Mouse (Mus musculus) heart, postnatal 10 days (tissue): ENCODE results near the gene Trmt10c. TPM values are rescaled to one million over a fixed set of nuclear protein-coding genes. Genes with fewer than 3 reads are reported as not detected.
"Not testable (repeated sequence)": the region's sequence is repeated elsewhere in the genome, so short reads cannot be mapped to it uniquely, and the experiment has no call there.

Source experiments
- DNase-seq, 2 experiments: peaks; one replicate each; pipeline ENCODE4 v3.0.0; 2021
- intact Hi-C: fragments of 180-260 bp; cut with DNase I; formaldehyde crosslinking; loops from one replicate; pipeline ENCODE4 v1.15.1; 2025
- total RNA-seq, 2 experiments: library from RNA; stranded (reverse); gene quantifications; 2 replicates each; pipeline ENCODE4 v1.2.3; 2021

Trmt10c gene
- total RNA-seq, 2 experiments from 2014 or later = 11.7 to 12.5 TPM

GRCm38 (mm10) chr16:56056944-56057590 lies 19.4 kb upstream of the Trmt10c start:
- no peak for DNase-seq
- intact Hi-C loops = no loop called here

DNA sequence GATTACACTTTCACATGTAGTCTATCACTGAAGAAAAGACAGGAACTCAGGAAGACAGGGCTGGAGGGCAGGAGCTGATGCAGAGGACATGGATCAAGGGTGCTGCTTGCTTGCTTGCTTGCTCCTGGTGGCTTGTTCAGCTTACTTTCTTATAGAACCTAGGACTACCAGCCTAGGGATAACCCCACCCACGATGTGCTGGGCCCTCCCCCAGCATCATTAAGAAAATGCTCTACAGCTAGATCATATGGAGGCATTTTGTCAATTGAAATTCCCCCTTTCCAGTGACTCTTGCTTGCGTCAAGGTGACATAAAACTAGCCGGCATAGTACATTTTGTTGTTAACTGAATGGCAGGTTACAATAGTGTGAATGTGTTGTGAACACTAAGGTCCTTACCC lies 18.3 kb upstream of the Trmt10c start:
- DNase-seq = no peak
- intact Hi-C loops = no loop called here

DNA sequence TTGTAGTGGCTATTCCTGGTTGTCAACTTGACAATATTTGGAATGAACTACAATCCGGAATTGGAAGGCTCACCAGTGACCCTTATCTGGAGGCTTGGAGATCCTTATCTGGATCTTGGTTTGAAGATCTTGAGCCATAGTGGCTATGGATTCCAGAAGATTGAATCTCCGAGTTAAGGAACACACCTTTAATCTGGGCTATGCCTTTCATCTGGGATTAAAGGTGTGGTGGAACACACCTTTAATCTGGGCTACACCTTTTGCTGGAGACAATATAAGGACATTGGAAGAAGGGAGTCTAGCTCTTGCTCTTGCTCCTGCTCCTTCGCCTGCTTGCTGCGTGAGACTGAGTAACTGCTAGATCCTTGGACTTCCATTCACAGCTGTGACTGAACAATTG lies 10.4 kb upstream of the Trmt10c start, which contains the start of gene Senp7:
Senp7 (plus strand) TSS at position 301 of the 400 bp plus-strand sequence.
- DNase-seq, intact Hi-C loops: not testable (repeated sequence)

GRCm38 (mm10) chr16:56038090-56038489 lies 471 bp upstream of the Trmt10c start:
- DNase-seq = no peak
- intact Hi-C loops = no loop called here

DNA sequence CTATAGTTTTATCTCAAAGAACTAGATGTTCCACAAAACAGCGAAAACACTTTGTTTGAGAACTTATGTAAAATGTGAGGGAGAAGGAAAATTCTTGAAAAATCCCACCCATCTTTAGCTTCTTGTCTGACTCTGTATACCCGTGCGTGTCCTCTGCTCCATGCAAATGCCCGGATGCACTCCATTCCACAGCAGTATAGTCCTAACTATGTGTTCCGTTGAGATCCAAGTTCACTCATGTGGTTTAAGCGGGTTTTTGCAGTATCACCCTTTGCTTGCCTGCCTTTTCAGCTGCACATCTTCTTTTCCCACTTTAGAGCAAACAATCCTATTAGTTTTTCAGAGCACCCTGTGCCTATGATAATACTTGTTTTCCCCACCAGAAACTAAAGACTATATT lies 1.1 kb downstream of the Trmt10c start:
- intact Hi-C loops = no loop called here

DNA sequence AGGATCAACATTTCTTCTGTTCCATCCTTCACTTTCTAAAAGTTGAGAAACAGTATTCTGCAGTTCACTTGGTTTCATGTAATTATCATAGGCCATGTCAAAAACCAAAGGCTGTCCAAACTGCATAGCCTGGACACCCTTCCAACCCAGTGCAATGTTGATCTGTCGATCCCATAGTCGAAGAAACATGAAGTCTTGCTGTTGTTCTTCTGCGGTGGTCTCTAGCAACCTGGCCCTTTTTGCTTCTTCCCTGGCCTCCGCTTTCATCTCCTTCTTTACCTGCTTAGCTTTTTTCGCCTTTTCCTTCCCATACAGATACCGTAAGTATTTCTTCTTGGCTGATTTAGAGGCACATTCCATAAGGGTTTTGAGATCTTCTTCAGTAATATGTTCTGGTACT lies 3.1 kb downstream of the Trmt10c start:
- DNase-seq = no peak
- intact Hi-C loops = no loop called here

More for the DNA sequence above, 1.1 kb downstream of the Trmt10c start:
- no peak for DNase-seq

- peak; percentile 99 for DNase-seq
- intact Hi-C loops = loop anchor here (2.0 kb wide), 1 partner anchor 55 kb away; no protein-coding TSS in a partner anchor
These were observed 7.9 kb downstream of the Trmt10c start, which contains the start of gene Pcnp for GRCm38 (mm10) chr16:56029661-56030082. TSS of gene Pcnp (minus strand) at chr16:56029739.

- intact Hi-C loops = loop anchor here (2.0 kb wide), 1 partner anchor 54 kb away; no protein-coding TSS in a partner anchor
- DNase-seq = no peak
These were observed 8.7 kb downstream of the Trmt10c start for GRCm38 (mm10) chr16:56028722-56029551.

DNA sequence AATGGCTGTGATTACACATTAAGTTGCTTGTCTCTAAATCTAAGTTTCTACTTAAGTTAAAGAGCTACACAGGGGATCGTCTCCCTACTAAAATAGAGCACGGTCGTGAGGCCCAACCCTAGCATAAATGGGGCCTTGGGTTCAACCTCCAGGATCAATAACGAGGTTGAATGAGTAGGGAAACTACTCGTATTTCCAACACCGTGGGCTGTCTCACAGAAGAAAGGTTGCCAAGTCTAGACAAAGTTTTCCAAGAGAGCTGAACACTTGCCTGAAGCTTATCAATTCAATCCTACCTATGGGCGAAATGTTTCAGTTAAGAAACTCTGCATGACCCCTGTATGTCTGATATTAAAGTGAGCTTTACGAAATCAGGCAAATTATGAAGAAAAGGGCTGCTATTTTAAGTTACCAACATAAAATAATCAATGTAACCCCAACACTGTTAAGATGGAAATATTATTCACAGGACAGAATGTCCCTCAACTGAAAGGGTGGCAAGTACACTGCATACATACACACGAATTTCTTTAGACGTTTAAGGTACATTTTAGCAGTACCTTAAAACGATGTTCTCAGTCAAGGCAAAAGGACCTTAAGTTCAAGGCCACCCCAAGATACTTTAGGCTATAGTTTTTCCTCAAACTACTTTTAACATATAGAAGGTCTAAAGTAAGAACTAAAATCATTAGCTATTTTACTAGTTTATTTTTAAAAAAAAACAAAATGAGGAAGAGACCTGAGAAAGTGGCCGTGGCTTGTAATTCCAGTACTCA lies 9.6 kb downstream of the Trmt10c start:
- DNase-seq = no peak
- intact Hi-C loops = loop anchor here (2.0 kb wide), 1 partner anchor 53 kb away; no protein-coding TSS in a partner anchor

DNA sequence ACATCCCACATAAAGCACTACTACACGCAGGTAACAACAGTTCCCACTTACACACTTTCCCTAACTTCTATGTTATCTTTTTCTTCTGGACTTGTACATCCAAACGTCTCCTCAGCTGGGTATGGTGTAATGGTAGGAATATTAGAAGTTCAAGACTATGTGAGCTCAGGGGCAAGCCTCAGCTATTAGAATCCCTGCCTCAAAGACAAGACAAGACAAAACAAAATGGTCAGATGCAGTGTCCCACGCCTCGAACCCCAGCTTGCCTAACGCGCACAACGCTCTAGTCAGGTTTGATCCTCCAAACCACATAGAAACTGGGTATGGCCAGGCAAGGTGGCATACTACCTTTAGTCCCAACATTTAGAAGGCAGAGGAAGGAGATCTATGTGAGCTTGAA lies 18.0 kb downstream of the Trmt10c start:
- no peak for DNase-seq
- intact Hi-C loops = loop anchor here (5.0 kb wide), 1 partner anchor 43 kb away; no protein-coding TSS in a partner anchor

GRCm38 (mm10) chr16:56014076-56014475 lies 23.5 kb downstream of the Trmt10c start:
- intact Hi-C loops = no loop called here
- DNase-seq = no peak

- DNase-seq = no peak
- intact Hi-C loops = no loop called here
These were observed 24.6 kb downstream of the Trmt10c start for GRCm38 (mm10) chr16:56012789-56013743.

- intact Hi-C loops = no loop called here
- DNase-seq = no peak
These were observed 28.8 kb downstream of the Trmt10c start for GRCm38 (mm10) chr16:56008862-56009261.

- DNase-seq = no peak
- intact Hi-C loops = no loop called here
These were observed 30.8 kb downstream of the Trmt10c start for GRCm38 (mm10) chr16:56006798-56007197.

DNA sequence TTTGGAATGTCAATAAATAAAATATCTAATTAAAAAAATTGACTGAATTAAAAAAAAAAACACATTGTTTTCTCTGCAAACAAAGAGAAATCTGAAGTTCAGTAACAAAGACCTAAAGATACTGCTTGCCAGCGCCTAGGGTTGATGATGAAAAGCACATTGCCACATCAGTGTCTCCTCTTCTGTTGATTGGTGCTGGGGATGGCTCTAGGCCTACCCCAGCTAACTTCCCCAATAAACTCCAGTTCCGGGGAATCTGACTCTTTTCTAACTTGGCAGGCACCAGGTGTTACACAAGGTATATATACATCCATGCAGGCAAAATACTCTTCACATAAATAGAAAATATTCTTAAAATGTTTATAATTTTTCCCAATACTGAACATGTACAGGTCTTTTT lies 43.4 kb downstream of the Trmt10c start:
- DNase-seq = no peak
- intact Hi-C loops = no loop called here

- intact Hi-C loops = no loop called here
- no peak for DNase-seq
These were observed 47.3 kb downstream of the Trmt10c start for GRCm38 (mm10) chr16:55990311-55990710.

GRCm38 (mm10) chr16:55986001-55986400 lies 51.6 kb downstream of the Trmt10c start:
- no peak for DNase-seq
- intact Hi-C loops = no loop called here
